Mouse (Mus musculus) hindbrain, embryonic 14.5 days (tissue): ENCODE measurements around the gene Map2k5. TPM values are rescaled to one million over a fixed set of nuclear protein-coding genes. Genes with fewer than 3 reads are reported as not detected.

Source experiments
- ATAC-seq: fragments of 200-750 bp; cut with Nextera tagmentation; 2 replicates; pipeline ENCODE4 v1.8.0; 2017; ENCODE audit warnings: moderate number of reproducible peaks, mild to moderate bottlenecking, moderate TSS enrichment, moderate library complexity; ENCODE audit not compliant: low FRiP score
- DNase-seq: peaks from one replicate; pipeline ENCODE4 v3.0.0-alpha.2; 2015; ENCODE audit warnings: low spot score
- H3K27ac ChIP-seq: fragments of 300-500 bp; sonication (generic); 2 replicates; pipeline ENCODE4 v1.5.1; 2014; ENCODE audit warnings: mild to moderate bottlenecking, moderate library complexity
- H3K27me3 ChIP-seq: fragments of 300-500 bp; sonication (generic); 2 replicates; pipeline ENCODE4 v1.6.1; 2014; ENCODE audit warnings: mild to moderate bottlenecking, low read length, mixed read lengths; ENCODE audit not compliant: control insufficient read depth, insufficient read depth
- H3K36me3 ChIP-seq: fragments of 300-500 bp; sonication (generic); replicated peaks from 2 replicates; pipeline ENCODE4 v1.6.1; 2014; ENCODE audit not compliant: control insufficient read depth, insufficient read depth
- H3K4me1 ChIP-seq: fragments of 300-500 bp; sonication (generic); replicated peaks from 2 replicates; pipeline ENCODE4 v1.6.1; 2014; ENCODE audit warnings: antibody characterized with exemption, low read length, mixed read lengths; ENCODE audit not compliant: control insufficient read depth, insufficient read depth
- H3K4me2 ChIP-seq: fragments of 300-500 bp; sonication (generic); replicated peaks from 2 replicates; pipeline ENCODE4 v1.6.1; 2014; ENCODE audit warnings: mild to moderate bottlenecking, moderate library complexity
- H3K4me3 ChIP-seq: fragments of 300-500 bp; sonication (generic); replicated peaks from 2 replicates; pipeline ENCODE4 v1.5.1; 2014; ENCODE audit warnings: mild to moderate bottlenecking, low read length
- H3K9ac ChIP-seq: fragments of 300-500 bp; sonication (generic); 2 replicates; pipeline ENCODE4 v1.6.1; 2014
- H3K9me3 ChIP-seq: fragments of 300-500 bp; sonication (generic); 2 replicates; pipeline ENCODE4 v1.6.1; 2016; ENCODE audit warnings: low read length; ENCODE audit not compliant: control insufficient read depth
- WGBS: fragments of 180-500 bp; shearing (Covaris S2); extraction: QIAGEN DNeasy Blood & Tissue Kit; methylation state at CpG from one replicate; pipeline ENCODE4 v1.1.7; 2014; 5-methylcytosine and 5-hydroxymethylcytosine counted together
- polyA plus RNA-seq: library from polyadenylated mRNA; unstranded; fragments of >200 nt; fragmentation: Nextera tagmentation; extraction: Ambion mirVana; gene quantifications from 2 replicates; pipeline ENCODE4 v1.2.1, GENCODE M21; 2014

Map2k5 gene
- polyA plus RNA-seq, 1 experiment from 2014 or later = 35.9 TPM

DNA sequence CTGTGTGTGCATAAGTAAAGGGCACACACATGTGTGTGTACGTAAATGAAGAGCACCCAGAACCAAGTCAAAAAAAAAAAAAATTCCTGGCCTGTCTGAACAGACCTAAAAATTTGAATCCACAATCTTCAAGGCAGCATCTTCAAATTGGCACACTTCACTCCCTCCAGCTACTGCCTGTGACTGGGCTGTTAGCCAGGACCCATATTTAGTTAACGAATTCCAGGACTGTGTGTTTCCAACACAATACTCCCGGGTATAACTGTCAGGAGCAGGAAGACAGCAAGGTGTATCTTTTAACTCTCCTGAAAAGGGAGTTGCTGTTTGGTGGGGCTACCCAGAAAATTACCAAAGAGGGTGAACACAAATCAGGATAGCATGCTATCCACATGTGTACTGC, 118.9 kb downstream of the Map2k5 start:
- ATAC-seq (no peak), DNase-seq (no peak)
- Histone ChIP-seq H3K27ac (no peak overlapping the region), H3K4me1 (0 out of 2 replicates have a peak, but pooled peaks cover 3% of the 10 kb centered on the region), H3K4me2 (no peak overlapping the region), H3K4me3 (no peak overlapping the region), H3K9me3 (no peaks in the 10 kb centered on the region), H3K36me3 (0 out of 2 replicates have a peak, but pooled peaks cover 3% of the 10 kb centered on the region), H3K27me3 (no peaks in the 10 kb centered on the region), H3K9ac (no peak overlapping the region)
- WGBS = 62% methylated on average over 3 of the region's 3 CpGs

DNA sequence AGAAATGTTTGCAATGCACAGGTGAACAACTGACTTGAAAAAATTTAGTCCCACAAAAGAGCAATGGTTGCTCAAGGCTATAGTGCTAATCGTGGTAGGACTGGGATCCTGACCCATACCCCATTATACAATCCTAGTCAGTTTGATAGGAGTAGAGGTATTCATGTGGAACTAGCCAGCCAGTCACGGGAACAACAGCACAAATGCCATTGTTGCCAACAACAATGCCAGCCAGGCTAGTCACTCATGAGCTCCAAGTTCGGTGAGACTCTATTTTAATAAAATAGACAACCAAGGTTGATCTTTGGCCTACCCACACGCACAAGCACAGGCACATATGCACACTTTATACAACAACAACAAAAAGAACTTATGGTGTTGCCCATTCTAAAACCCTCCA, 120.0 kb downstream of the Map2k5 start:
- Histone ChIP-seq H3K27me3 (no peaks in the 10 kb centered on the region), H3K9me3 (no peaks in the 10 kb centered on the region), H3K4me2 (no peak overlapping the region), H3K27ac (no peak overlapping the region), H3K9ac (no peak overlapping the region), H3K4me1 (0 out of 2 replicates have a peak, but pooled peaks cover 3% of the 10 kb centered on the region), H3K4me3 (no peak overlapping the region), H3K36me3 (peaks cover 3% of the 10 kb centered on the region; the same call in 1 of the 2 replicates)
- 49% methylated on average over 4 of the region's 4 CpGs for WGBS
- no peak for DNase-seq
- no peak for ATAC-seq

DNA sequence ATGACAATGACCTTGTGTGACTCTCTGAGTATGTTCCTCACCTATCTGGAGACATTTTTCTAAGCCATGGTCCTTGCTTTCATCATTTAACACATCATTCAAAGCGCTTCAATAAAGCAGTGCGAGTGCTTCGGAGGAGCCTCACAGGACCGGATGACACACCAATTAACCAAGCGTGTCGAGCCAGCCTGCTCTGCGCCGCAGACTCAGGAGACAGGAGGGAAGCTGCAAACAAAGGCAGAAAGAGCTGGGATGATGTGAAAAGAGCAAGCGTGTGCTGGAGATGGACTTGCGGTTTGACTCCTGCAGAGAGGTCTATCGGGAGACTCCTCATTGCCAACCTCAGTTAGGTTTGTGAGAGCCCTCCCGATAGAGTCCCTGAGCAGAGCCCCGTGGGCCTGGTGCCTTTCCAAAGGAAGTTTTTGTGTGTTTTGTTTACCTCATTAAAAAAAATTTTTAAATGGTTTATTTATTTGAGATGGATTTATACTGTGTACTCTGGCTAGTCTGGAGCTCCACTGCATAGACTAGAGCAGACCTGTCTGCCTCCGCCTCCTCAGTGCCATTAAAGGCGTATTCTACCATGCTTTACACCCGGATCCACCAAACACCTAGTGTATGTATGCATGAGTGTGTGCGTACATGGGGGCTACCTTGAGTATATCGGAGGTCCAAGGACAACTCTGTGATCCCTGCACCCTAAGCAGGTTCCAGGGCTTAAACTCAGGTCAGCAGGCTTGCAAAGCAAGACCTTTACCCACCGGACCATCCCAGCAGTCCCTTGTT, 126.7 kb downstream of the Map2k5 start:
- 43% methylated on average over 19 of the region's 19 CpGs for WGBS
- no peak overlapping the region for H3K4me3 ChIP-seq
- H3K36me3 ChIP-seq = no peaks in the 10 kb centered on the region; the same call in 1 of the 2 replicates
- peak overlapping the region; percentile 74 for H3K27ac ChIP-seq
- H3K9ac ChIP-seq = no peak overlapping the region
- DNase-seq (peak; percentile 57), ATAC-seq (no peak; the same call in 1 of the 2 replicates)
- H3K4me1 ChIP-seq = peaks cover 6% of the 10 kb centered on the region; the same call in 1 of the 2 replicates
- no peak overlapping the region for H3K4me2 ChIP-seq
- no peaks in the 10 kb centered on the region for H3K27me3 ChIP-seq
- no peaks in the 10 kb centered on the region for H3K9me3 ChIP-seq

DNA sequence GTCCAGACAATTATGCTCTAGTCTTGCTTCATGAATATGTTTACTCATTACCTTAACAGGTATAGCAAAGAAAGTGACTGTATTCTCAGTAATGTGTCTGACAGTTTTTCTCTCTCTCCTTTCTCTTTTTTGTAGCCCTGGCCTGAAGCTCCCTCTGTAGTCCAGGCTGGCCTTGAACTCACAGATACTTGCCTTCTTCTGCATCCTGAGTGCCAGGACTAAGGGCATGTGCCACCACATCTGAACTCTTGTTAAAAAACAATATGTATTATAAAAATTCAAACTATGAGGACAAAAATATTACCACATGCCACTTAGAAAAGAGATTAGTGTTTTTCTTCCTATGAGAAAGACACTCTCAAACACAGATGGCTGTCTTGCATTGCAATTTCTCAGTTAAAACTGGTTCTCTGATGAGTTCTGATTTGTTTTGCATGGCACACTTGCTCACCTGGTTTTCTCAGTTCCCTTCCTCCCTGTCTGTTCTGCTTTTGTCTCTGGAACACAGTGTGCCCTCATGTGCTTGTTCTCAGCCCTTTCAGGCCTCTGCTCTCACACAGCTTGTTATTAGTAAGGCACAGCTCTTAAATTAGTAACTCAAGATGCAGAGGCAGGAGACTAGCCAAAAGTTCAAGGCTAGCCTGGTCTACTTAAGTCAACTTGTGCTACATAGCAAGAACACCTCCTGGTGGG, 129.5 kb downstream of the Map2k5 start:
- H3K9ac ChIP-seq = no peak overlapping the region
- H3K27me3 ChIP-seq = no peaks in the 10 kb centered on the region
- ATAC-seq (no peak), DNase-seq (no peak)
- no peak overlapping the region for H3K27ac ChIP-seq
- H3K4me2 ChIP-seq = no peak overlapping the region
- H3K36me3 ChIP-seq = no peaks in the 10 kb centered on the region; the same call in 1 of the 2 replicates
- no peak overlapping the region for H3K4me3 ChIP-seq
- no peaks in the 10 kb centered on the region for H3K9me3 ChIP-seq
- H3K4me1 ChIP-seq = peaks cover 6% of the 10 kb centered on the region; the same call in 1 of the 2 replicates

DNA sequence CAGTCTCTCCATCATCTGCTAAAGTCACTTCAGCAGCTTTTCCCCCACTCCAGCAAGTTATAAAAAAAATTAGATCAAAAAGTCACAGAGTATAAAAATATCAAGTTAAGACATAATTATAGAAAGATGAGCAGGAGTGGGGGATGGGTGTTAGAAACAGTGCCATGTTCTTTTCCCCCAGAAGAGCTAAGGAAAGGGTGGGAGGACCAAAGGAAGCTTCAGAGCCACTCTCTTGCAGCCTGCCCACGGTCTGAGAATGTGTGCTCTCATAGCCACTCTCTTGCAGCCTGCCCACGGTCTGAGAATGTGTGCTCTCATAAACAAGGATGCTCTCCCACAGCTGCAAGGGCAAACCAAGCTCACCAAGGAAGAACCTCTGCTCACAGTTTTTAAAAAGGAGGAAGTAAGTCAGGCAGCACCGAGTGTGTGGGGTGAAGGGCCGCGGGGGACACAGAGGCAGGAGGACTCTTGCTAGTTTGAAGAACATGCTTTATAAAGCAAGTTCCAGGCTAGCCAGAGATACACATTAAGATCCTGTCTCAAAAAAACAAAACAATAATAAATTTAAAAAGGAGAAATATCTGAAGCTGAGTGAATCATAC, 131.0 kb downstream of the Map2k5 start:
- Histone ChIP-seq H3K9me3 (no peaks in the 10 kb centered on the region), H3K27me3 (no peaks in the 10 kb centered on the region), H3K27ac (no peak overlapping the region), H3K36me3 (no peaks in the 10 kb centered on the region; the same call in 1 of the 2 replicates), H3K9ac (no peak overlapping the region), H3K4me1 (peaks cover 2% of the 10 kb centered on the region; the same call in 1 of the 2 replicates), H3K4me2 (no peak overlapping the region), H3K4me3 (no peak overlapping the region)
- ATAC-seq = no peak
- WGBS = 68% methylated on average over 5 of the region's 5 CpGs
- no peak for DNase-seq

DNA sequence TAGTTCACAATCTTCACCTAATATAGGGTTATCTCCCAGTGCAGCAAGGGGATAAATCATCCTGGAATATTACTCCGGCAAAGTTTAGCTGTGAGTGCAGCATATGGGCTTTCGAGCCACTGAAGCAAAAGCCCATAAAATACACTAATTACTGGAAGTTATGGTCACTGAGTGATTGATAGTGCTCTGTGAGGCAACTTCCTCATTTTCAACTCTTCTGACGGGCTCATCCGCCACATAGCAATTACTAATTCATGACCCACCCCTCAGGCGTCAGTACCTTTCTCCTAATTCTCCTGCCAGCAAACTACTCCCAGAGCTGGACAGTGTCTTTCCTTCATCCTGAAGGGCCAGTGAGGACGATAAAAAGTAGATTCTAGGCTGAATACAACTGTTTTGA, 135.7 kb downstream of the Map2k5 start:
- H3K9ac ChIP-seq = no peak overlapping the region
- WGBS = 44% methylated on average over 6 of the region's 6 CpGs
- H3K9me3 ChIP-seq = no peaks in the 10 kb centered on the region
- H3K4me3 ChIP-seq = no peak overlapping the region
- H3K27ac ChIP-seq = no peak overlapping the region
- H3K4me1 ChIP-seq = peaks cover 22% of the 10 kb centered on the region
- no peaks in the 10 kb centered on the region; the same call in 1 of the 2 replicates for H3K36me3 ChIP-seq
- no peaks in the 10 kb centered on the region for H3K27me3 ChIP-seq
- ATAC-seq (no peak), DNase-seq (no peak)
- no peak overlapping the region for H3K4me2 ChIP-seq

DNA sequence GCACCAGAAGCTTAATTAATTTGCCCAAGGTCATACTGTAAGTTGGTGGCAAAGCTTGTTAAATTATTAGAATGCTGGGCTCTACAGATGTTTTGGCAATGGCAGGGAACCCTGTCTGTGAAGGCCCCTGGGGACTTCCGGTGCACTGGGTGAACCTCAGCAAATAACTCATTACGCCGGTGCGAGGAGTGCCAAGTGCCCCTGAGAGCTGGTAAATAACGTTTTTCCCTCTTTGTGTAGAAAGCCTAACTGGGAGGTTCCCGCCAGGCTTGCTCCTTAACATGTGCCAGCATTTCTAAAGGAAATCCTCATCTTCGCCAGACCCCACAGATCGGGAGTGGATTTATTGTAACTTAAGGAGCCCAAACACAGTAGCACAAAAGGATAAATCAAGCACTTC, 136.5 kb downstream of the Map2k5 start:
- DNase-seq = no peak
- WGBS = 39% methylated on average over 8 of the region's 8 CpGs

DNA sequence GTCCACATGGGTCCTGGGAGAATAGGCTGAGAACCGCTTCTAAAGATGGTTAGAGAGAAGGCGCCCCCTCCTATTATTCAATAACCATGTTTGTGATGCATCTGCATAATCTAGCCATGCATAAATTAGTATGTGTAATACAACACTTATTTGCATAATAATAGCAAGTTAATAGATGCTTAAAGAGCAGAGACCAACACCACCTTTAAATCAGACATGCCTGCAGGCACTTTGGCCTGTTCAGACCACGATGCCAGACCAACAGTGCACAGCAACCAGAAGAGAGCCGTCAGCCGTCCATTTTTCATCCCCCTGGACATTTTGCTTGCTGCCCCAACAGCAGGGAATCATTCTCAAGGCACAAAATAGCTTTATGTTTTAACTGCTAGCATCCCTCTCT, 143.3 kb downstream of the Map2k5 start:
- peaks cover 23% of the 10 kb centered on the region for H3K4me1 ChIP-seq
- H3K27me3 ChIP-seq = no peaks in the 10 kb centered on the region
- WGBS = 24% methylated on average over 5 of the region's 5 CpGs
- H3K27ac ChIP-seq = peak overlapping the region; percentile 53
- ATAC-seq (no peak), DNase-seq (no peak)
- no peak overlapping the region for H3K4me2 ChIP-seq
- H3K9me3 ChIP-seq = no peaks in the 10 kb centered on the region
- H3K4me3 ChIP-seq = no peak overlapping the region
- no peak overlapping the region for H3K9ac ChIP-seq
- no peaks in the 10 kb centered on the region for H3K36me3 ChIP-seq

More for the DNA sequence above, 136.5 kb downstream of the Map2k5 start:
- peak overlapping the region; percentile 36; the same call in 1 of the 2 replicates for H3K27ac ChIP-seq
- no peaks in the 10 kb centered on the region; the same call in 1 of the 2 replicates for H3K36me3 ChIP-seq
- no peaks in the 10 kb centered on the region for H3K27me3 ChIP-seq
- H3K4me2 ChIP-seq = no peak overlapping the region
- H3K9me3 ChIP-seq = no peaks in the 10 kb centered on the region
- H3K4me3 ChIP-seq = no peak overlapping the region
- no peak for ATAC-seq
- peaks cover 22% of the 10 kb centered on the region for H3K4me1 ChIP-seq
- no peak overlapping the region for H3K9ac ChIP-seq

DNA sequence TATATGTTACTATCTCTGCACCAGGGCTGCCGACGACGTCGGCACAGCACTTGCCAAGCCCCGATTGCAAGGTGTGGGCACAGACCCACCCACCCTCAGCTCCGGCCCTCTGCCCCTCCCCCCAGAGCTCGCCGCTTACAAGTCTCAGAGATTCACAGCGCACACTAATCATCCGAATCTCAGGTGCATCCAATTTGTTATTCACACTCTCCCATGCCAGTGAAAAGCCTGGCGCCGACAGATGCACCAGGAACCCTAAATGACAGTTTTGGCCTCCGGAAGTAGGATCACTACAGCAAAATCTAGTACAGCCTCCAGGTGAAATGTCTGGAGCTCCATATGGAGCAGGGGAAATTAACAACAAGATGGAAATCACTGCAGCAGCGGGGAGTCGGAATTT, 147.4 kb downstream of the Map2k5 start:
- Histone ChIP-seq H3K27ac (0 out of 2 replicates have a peak overlapping the region, but pooled peaks have one; percentile 52), H3K27me3 (no peaks in the 10 kb centered on the region), H3K4me2 (peak overlapping the region; percentile 13), H3K4me3 (no peak overlapping the region), H3K4me1 (peaks cover 16% of the 10 kb centered on the region), H3K36me3 (no peaks in the 10 kb centered on the region), H3K9ac (no peak overlapping the region), H3K9me3 (no peaks in the 10 kb centered on the region)
- DNase-seq (no peak), ATAC-seq (no peak)
- 31% methylated on average over 15 of the region's 15 CpGs for WGBS
